Mouse (Mus musculus): ENCODE measurements at regions not wholly inside any gene's neighbourhood (a gene's known extent, or its start where the extent isn't known, plus 50 kb on each side); places are given as distances from the start of the nearest gene placed in this dataset.

DNA sequence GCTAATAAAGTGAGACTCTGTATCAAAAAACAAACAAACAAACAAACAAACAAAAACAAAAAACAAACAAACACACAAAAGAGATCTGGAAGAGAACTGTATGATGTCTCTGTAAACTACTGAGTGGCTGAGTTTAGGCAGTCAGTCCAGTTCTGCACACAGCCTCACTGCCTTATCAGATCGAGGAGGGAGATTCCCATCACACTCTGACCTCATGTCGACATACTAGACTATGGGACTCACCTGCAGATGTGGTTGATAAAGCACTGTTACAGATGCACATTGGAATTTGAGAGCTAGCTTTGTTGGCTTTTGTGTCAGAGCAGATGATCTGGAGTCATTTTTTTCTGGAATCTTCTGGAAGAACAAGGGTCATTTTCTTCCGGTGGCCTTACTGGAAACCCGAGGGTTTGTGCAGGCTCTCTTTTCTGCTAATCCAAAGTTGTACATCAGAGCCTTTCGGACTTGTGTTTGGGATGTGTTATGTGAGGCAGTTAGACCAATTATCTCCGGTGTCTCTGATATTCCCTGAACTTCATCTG is 135.6 kb upstream of the Nrip1 start:
- no peak for TF ChIP-seq CTCF (IDR thresholded peaks at IDR 0.05; ENCODE audit: control insufficient read depth, insufficient read depth, insufficient replicate concordance, low read depth, low read length)
- no peak for TF ChIP-seq POLR2A (IDR thresholded peaks at IDR 0.05; ENCODE audit: control insufficient read depth, low read depth, low read length)
